Mouse (Mus musculus): Measurements from ENCODE around the gene Gse1.

GRCm38 (mm10) chr8:120418188-120418587 is 189.9 kb downstream of the Gse1 start:
- TF ChIP-seq CTCF (IDR thresholded peaks at IDR 0.05) = no peak
- TF ChIP-seq POLR2A (IDR thresholded peaks at IDR 0.05; ENCODE audit: insufficient read depth, low read depth, low read length) = no peak
- TF ChIP-seq EP300 (IDR thresholded peaks at IDR 0.05; ENCODE audit: insufficient read depth, low read depth, low read length) = no peak

Measured in heart, adult 2 months (tissue).